Mouse (Mus musculus): ENCODE measurements around the gene Ttll7. TPM values are rescaled to one million over a fixed set of nuclear protein-coding genes. Genes with fewer than 3 reads are reported as not detected.
A peak's percentile ranks its signal among the peaks of the same experiment; 100 is the strongest.

Gene Ttll7
- polyA plus RNA-seq, 1 experiment from 2014 or later, result 12.4 TPM

DNA sequence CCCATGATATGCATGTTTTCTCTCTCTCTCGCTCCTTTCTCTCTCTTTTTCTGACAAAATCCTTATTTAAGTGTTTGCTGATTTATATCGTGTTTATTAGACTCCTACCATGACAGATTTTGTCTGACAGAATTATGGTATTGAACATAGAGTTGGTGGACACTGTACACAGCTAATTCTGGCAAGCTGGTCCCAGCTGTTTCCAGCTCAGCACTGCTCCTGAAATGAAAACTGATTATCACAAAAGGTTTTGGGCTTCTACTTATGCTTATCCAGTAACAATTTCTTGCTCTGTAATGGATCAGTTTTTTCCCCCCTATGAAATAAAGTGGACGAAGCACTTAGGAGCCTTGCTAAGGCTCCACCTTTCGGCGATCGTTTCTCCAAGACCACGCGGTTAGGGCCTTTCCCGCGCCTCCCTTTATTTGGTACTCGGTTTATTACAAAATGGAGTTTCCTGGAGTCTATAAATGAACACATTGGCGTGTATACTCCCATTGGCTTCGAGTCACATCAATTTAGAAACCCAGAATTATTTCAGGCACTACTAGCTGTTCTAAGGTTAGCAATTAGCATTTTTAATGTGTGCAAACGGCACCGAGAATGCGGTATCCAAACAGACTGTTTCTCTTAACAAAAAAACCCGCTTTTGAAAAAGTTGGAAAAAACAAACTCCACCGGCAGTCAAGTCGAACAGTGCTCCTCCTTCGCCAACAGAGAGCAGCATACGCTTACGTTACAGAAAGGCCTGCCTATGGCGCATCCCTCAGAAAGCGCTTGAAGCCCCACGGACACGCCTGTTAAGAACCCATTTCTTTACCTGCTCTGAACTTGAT, 141.9 kb downstream of the Ttll7 start:
- H3K4me3 ChIP-seq (ENCODE audit: low read depth, low read length), result no peak overlapping the region
- H3K27me3 ChIP-seq (replicated peaks; ENCODE audit: insufficient read depth, low read length), result no peaks in the 10 kb centered on the region
- no peaks in the 10 kb centered on the region for H3K9me3 ChIP-seq (ENCODE audit: low read length)
- H3K27ac ChIP-seq (ENCODE audit: low read length), result no peak overlapping the region
- 33% methylated on average over 26 of the region's 26 CpGs for WGBS
- H3K4me1 ChIP-seq (ENCODE audit: insufficient read depth, low read depth, low read length), result no peaks in the 10 kb centered on the region
- no peaks in the 10 kb centered on the region for H3K36me3 ChIP-seq (ENCODE audit: insufficient read depth, low read length)
- ATAC-seq, result peak; percentile 52; the same call in 1 of the 2 replicates
- TF ChIP-seq EP300 (IDR thresholded peaks at IDR 0.05) (no peak), CTCF (IDR thresholded peaks at IDR 0.05) (peak; percentile 75)
- DNase-seq (ENCODE audit: low spot score), result peak; percentile 76
- H3K9ac ChIP-seq (replicated peaks; ENCODE audit: low read depth), result no peak overlapping the region
- H3K4me2 ChIP-seq (replicated peaks; ENCODE audit: low read depth, low read length), result peak overlapping the region; percentile 9; the same call in 1 of the 2 replicates

DNA sequence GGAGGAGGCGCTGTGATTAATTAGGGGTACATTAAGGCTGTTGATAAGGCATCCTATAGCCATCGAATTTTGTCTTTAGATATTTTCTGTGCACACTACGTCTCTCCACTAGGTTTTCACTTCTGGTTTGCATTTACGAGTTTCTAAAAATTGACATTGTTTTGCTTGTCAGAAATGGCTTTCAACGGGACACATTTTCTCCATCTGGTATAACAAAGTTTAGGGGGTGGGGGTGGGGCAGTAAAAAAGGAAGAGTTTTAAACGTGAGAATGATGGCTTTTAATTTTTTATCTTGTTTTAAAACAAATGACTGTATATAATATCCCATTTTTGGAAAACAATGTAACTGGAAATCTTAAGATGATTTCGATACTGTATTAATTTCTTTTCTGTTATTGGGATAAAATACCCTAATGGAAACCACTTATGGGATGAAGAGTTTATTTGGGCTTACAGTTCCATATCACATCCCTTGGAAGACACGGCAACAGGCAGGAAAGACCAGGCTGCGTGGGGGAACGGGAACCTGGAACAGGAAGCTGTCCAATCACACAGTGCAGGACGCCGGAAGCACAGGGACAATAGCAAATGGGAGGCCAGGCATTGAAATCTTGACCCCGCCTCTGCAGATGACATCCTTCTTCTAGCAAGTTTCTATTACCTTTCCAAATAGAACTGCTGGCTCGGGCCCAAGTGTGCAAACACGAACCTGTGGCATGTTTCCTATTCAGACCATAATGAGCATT, 142.7 kb downstream of the Ttll7 start:
- no peaks in the 10 kb centered on the region for H3K9me3 ChIP-seq (ENCODE audit: low read length)
- no peak overlapping the region for H3K4me3 ChIP-seq (ENCODE audit: low read depth, low read length)
- DNase-seq (ENCODE audit: low spot score), result peak; percentile 11
- no peaks in the 10 kb centered on the region for H3K36me3 ChIP-seq (ENCODE audit: insufficient read depth, low read length)
- no peaks in the 10 kb centered on the region for H3K27me3 ChIP-seq (replicated peaks; ENCODE audit: insufficient read depth, low read length)
- ATAC-seq, result no peak
- no peaks in the 10 kb centered on the region for H3K4me1 ChIP-seq (ENCODE audit: insufficient read depth, low read depth, low read length)
- peak overlapping the region; percentile 9; the same call in 1 of the 2 replicates for H3K4me2 ChIP-seq (replicated peaks; ENCODE audit: low read depth, low read length)
- 56% methylated on average over 15 of the region's 15 CpGs for WGBS
- H3K9ac ChIP-seq (replicated peaks; ENCODE audit: low read depth), result no peak overlapping the region
- no peak overlapping the region for H3K27ac ChIP-seq (ENCODE audit: low read length)
- TF ChIP-seq CTCF (IDR thresholded peaks at IDR 0.05), result no peak
- no peak for TF ChIP-seq EP300 (IDR thresholded peaks at IDR 0.05)

DNA sequence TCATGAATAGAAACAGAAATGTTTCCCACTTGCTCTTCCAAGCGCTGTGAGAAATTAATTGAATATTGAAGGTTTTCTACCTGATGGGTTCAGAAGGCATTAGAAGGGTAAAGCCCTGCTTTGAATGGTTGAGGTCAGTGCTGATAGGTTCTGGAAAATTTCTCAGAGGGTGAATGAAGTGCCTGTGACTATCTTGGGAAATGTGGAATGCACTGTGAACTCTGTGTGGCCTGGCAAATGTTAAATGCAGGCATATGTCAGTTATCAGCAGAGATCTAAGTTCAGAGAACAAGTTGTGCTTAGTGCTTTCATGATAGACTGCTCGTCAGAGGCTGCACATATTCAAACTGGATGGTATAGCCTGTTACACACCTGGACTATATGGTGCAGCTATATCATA, 147.0 kb downstream of the Ttll7 start:
- no peak overlapping the region for H3K4me2 ChIP-seq (replicated peaks; ENCODE audit: low read depth, low read length)
- no peaks in the 10 kb centered on the region for H3K27me3 ChIP-seq (replicated peaks; ENCODE audit: insufficient read depth, low read length)
- TF ChIP-seq EP300 (IDR thresholded peaks at IDR 0.05), result no peak
- H3K36me3 ChIP-seq (ENCODE audit: insufficient read depth, low read length), result no peaks in the 10 kb centered on the region
- ATAC-seq, result no peak
- H3K9ac ChIP-seq (replicated peaks; ENCODE audit: low read depth), result no peak overlapping the region
- H3K9me3 ChIP-seq (ENCODE audit: low read length), result no peaks in the 10 kb centered on the region
- no peak overlapping the region for H3K27ac ChIP-seq (ENCODE audit: low read length)
- DNase-seq (ENCODE audit: low spot score), result no peak
- H3K4me3 ChIP-seq (ENCODE audit: low read depth, low read length), result no peak overlapping the region
- WGBS, result 80% methylated on average over 2 of the region's 2 CpGs
- H3K4me1 ChIP-seq (ENCODE audit: insufficient read depth, low read depth, low read length), result no peaks in the 10 kb centered on the region

DNA sequence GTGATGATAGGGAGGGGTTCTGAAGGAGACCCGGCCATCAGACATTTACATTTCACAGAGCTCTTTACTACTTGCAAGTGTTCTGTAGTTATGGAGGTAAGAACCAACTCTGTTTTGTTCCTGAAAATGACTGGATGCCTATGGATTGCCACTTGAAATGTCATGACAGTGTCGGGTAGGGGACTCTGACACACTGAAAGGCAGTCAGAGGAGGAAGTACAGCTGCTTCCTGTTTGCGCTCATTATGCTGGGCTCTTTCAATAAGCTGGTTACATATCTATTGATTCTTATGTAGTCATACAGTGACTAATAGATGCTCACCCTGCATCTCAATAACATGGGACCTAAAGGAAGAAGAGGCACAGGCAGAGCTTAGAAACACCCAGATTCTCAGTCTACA, 148.8 kb downstream of the Ttll7 start:
- 58% methylated on average over 3 of the region's 3 CpGs for WGBS
- ATAC-seq, result no peak

DNA sequence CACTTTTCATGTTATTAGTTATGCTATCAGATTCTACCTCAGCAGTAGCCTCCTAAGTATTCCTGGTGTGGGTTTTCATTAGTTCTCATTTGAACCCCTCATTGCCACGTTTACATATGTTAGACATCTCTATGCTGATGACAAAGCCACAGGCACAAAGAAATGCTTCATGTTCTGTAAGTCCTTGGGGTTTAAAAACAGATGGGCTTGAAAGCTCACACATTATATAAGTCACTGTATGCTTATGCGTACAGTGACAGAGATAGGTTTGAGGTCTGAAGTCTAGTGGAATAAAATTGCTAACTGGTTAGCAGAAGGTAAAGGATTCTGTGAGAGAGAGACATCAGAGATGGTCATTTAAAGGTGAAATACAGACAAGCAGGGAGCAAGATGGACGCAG, 149.4 kb downstream of the Ttll7 start:
- DNase-seq (ENCODE audit: low spot score) (no peak), ATAC-seq (no peak)
- Histone ChIP-seq H3K4me1 (ENCODE audit: insufficient read depth, low read depth, low read length) (no peaks in the 10 kb centered on the region), H3K4me3 (ENCODE audit: low read depth, low read length) (no peak overlapping the region), H3K36me3 (ENCODE audit: insufficient read depth, low read length) (no peaks in the 10 kb centered on the region), H3K27me3 (replicated peaks; ENCODE audit: insufficient read depth, low read length) (no peaks in the 10 kb centered on the region), H3K27ac (ENCODE audit: low read length) (no peak overlapping the region), H3K9ac (replicated peaks; ENCODE audit: low read depth) (no peak overlapping the region), H3K4me2 (replicated peaks; ENCODE audit: low read depth, low read length) (no peak overlapping the region), H3K9me3 (ENCODE audit: low read length) (no peaks in the 10 kb centered on the region)
- TF ChIP-seq EP300 (IDR thresholded peaks at IDR 0.05) (no peak), CTCF (IDR thresholded peaks at IDR 0.05) (no peak)
- WGBS, result 68% methylated on average over 3 of the region's 3 CpGs

More for the DNA sequence above, 148.8 kb downstream of the Ttll7 start:
- TF ChIP-seq CTCF (IDR thresholded peaks at IDR 0.05), result no peak
- TF ChIP-seq EP300 (IDR thresholded peaks at IDR 0.05), result no peak
- Histone ChIP-seq H3K4me1 (ENCODE audit: insufficient read depth, low read depth, low read length) (no peaks in the 10 kb centered on the region), H3K27me3 (replicated peaks; ENCODE audit: insufficient read depth, low read length) (no peaks in the 10 kb centered on the region), H3K9me3 (ENCODE audit: low read length) (no peaks in the 10 kb centered on the region), H3K27ac (ENCODE audit: low read length) (no peak overlapping the region), H3K36me3 (ENCODE audit: insufficient read depth, low read length) (no peaks in the 10 kb centered on the region), H3K4me3 (ENCODE audit: low read depth, low read length) (no peak overlapping the region), H3K4me2 (replicated peaks; ENCODE audit: low read depth, low read length) (no peak overlapping the region), H3K9ac (replicated peaks; ENCODE audit: low read depth) (no peak overlapping the region)
- no peak for DNase-seq (ENCODE audit: low spot score)

DNA sequence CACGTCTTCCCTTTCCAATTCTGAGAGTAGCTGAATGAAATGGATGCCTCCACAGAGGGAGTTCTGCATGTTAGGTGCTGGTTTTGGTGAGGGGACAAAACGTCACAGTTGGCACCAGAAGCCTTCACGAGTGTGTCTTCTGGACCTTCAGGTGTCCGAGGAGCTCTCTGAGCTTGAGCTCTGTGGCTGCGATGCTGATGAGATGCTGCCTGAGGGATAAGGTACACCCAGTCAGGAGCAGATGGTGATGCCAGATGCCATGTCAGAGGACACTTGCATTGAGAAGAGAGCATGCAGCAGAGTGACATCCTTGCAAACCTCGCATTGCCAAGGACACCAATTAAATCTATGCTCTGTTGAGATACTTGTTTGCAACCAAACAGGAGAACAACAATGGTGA, 164.3 kb downstream of the Ttll7 start:
- Histone ChIP-seq H3K9me3 (ENCODE audit: low read length) (no peaks in the 10 kb centered on the region), H3K4me3 (ENCODE audit: low read depth, low read length) (no peak overlapping the region)

More for the DNA sequence above, 164.3 kb downstream of the Ttll7 start:
- no peak overlapping the region for H3K27ac ChIP-seq (ENCODE audit: low read length)
- H3K36me3 ChIP-seq (ENCODE audit: insufficient read depth, low read length), result no peaks in the 10 kb centered on the region
- WGBS, result 90% methylated on average over 6 of the region's 6 CpGs
- no peak for DNase-seq (ENCODE audit: low spot score)
- no peak for TF ChIP-seq EP300 (IDR thresholded peaks at IDR 0.05)
- TF ChIP-seq CTCF (IDR thresholded peaks at IDR 0.05), result no peak
- no peaks in the 10 kb centered on the region for H3K27me3 ChIP-seq (replicated peaks; ENCODE audit: insufficient read depth, low read length)
- H3K4me2 ChIP-seq (replicated peaks; ENCODE audit: low read depth, low read length), result no peak overlapping the region
- no peak overlapping the region for H3K9ac ChIP-seq (replicated peaks; ENCODE audit: low read depth)
- ATAC-seq, result no peak
- H3K4me1 ChIP-seq (ENCODE audit: insufficient read depth, low read depth, low read length), result no peaks in the 10 kb centered on the region
